Mouse (Mus musculus) midbrain, embryonic 11.5 days (tissue): ENCODE measurements around the gene Acbd5. TPM values are rescaled to one million over a fixed set of nuclear protein-coding genes. Genes with fewer than 3 reads are reported as not detected.
"Not testable (repeated sequence)": the region's sequence is repeated elsewhere in the genome, so short reads cannot be mapped to it uniquely, and the experiment has no call there.

Source experiments
- ATAC-seq: fragments of 200-750 bp; cut with Nextera tagmentation; 2 replicates; pipeline ENCODE4 v1.8.0; 2017; ENCODE audit warnings: moderate TSS enrichment, moderate library complexity; ENCODE audit not compliant: low FRiP score
- DNase-seq: peaks from one replicate; pipeline ENCODE4 v3.0.0; 2015; ENCODE audit warnings: low spot score; ENCODE audit errors: missing footprints
- H3K27ac ChIP-seq: fragments of 300-500 bp; sonication (generic); 2 replicates; pipeline ENCODE4 v1.5.1; 2014; ENCODE audit warnings: low read depth, low read length
- H3K27me3 ChIP-seq: fragments of 300-500 bp; sonication (generic); 2 replicates; pipeline ENCODE4 v1.6.1; 2014; ENCODE audit warnings: mild to moderate bottlenecking, low read length, moderate library complexity, mixed read lengths; ENCODE audit not compliant: control insufficient read depth, insufficient read depth
- H3K36me3 ChIP-seq: fragments of 300-500 bp; sonication (generic); 2 replicates; pipeline ENCODE4 v1.6.1; 2014; ENCODE audit warnings: mild to moderate bottlenecking, low read length, moderate library complexity, mixed read lengths; ENCODE audit not compliant: control insufficient read depth, insufficient read depth
- H3K4me1 ChIP-seq: fragments of 300-500 bp; sonication (generic); 2 replicates; pipeline ENCODE4 v1.6.1; 2014; ENCODE audit warnings: low read length; ENCODE audit not compliant: control insufficient read depth, insufficient read depth
- H3K4me2 ChIP-seq: fragments of 300-500 bp; sonication (generic); 2 replicates; pipeline ENCODE4 v1.6.1; 2014; ENCODE audit warnings: mild to moderate bottlenecking, moderate library complexity
- H3K4me3 ChIP-seq: fragments of 300-500 bp; sonication (generic); 2 replicates; pipeline ENCODE4 v1.5.1; 2014; ENCODE audit warnings: low read depth, low read length
- H3K9ac ChIP-seq: fragments of 300-500 bp; sonication (generic); 2 replicates; pipeline ENCODE4 v1.6.1; 2014; ENCODE audit warnings: low read length
- H3K9me3 ChIP-seq: fragments of 300-500 bp; sonication (generic); 2 replicates; pipeline ENCODE4 v1.6.1; 2016; ENCODE audit warnings: low read length; ENCODE audit not compliant: control insufficient read depth
- WGBS: fragments of 180-500 bp; shearing (Covaris S2); extraction: QIAGEN DNeasy Blood & Tissue Kit; methylation state at CpG from one replicate; pipeline ENCODE4 v1.1.7; 2014; 5-methylcytosine and 5-hydroxymethylcytosine counted together
- polyA plus RNA-seq: library from polyadenylated mRNA; unstranded; fragments of >200 nt; fragmentation: Nextera tagmentation; extraction: Ambion mirVana; gene quantifications from 2 replicates; pipeline ENCODE4 v1.2.1, GENCODE M21; 2014

The Acbd5 gene
- polyA plus RNA-seq, 1 experiment from 2014 or later = 42.2 TPM

DNA sequence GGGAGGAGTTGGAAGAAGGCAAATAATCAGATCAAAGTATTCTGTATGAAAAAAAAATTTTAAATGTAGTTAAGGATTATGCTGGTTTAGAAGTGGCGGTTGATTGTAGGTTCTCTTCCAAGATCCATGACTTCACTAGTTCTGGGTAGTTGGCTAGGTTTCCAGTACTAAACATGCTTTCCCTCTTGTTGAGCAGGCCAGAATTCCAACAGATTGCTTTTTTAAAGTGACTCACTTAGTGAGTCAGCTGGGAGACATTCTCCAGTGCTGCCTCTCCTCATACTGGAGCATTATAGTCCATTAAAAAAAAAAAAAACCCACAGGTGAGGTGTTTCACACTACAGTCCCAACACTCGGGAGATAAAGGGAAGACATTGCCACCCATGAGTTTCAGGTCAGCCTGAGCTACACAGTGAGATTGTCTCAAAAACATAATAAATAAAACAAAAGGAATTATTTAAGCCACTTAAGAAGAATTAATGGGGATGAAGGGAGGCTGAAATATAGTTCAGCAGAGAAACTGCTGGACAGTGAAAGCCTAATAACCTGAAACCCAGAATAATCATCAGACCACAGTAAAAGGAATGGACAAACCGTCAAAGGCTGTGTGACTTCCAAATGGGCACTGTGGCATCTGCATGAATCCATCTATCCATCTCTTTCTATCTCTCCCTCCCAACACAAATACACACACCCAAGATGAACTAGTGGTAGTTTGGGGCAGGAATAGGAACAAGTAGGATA is 33.1 kb upstream of the Acbd5 start:
- ATAC-seq (no peak), DNase-seq (peak; percentile 35)
- Histone ChIP-seq H3K9me3 (no peaks in the 10 kb centered on the region), H3K9ac (no peak overlapping the region), H3K36me3 (peaks cover under 1% of the 10 kb centered on the region; the same call in 1 of the 2 replicates), H3K4me3 (no peak overlapping the region), H3K27ac (no peak overlapping the region), H3K4me2 (no peak overlapping the region), H3K4me1 (peaks cover 4% of the 10 kb centered on the region), H3K27me3 (no peaks in the 10 kb centered on the region)
- 90% methylated on average over 3 of the region's 3 CpGs for WGBS

DNA sequence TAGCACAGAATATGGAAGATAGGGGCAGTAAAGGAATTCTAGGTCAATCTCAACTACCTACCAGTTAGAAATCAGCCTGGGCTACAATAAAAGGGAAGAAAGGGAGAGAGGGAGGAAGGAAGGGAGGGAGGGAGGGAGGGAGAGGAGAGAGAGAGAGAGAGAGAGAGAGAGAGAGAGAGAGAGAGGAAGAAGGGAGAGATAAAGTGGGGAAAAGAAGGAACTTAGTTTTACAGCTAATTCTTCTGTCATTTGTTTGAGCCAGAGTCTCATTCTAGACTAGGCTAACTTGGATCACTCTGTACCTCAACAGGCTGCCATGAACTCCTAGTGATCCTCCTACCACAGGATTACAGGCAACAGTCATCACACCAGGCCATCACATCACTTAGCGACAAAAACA is 32.5 kb upstream of the Acbd5 start:
- DNase-seq (no peak), ATAC-seq (no peak)
- Histone ChIP-seq H3K27ac (no peak overlapping the region), H3K36me3 (no peaks in the 10 kb centered on the region), H3K9ac (no peak overlapping the region), H3K9me3 (no peaks in the 10 kb centered on the region), H3K27me3 (no peaks in the 10 kb centered on the region), H3K4me2 (no peak overlapping the region), H3K4me3 (no peak overlapping the region), H3K4me1 (peaks cover 4% of the 10 kb centered on the region)
- 98% methylated on average over 1 of the region's 1 CpGs for WGBS

DNA sequence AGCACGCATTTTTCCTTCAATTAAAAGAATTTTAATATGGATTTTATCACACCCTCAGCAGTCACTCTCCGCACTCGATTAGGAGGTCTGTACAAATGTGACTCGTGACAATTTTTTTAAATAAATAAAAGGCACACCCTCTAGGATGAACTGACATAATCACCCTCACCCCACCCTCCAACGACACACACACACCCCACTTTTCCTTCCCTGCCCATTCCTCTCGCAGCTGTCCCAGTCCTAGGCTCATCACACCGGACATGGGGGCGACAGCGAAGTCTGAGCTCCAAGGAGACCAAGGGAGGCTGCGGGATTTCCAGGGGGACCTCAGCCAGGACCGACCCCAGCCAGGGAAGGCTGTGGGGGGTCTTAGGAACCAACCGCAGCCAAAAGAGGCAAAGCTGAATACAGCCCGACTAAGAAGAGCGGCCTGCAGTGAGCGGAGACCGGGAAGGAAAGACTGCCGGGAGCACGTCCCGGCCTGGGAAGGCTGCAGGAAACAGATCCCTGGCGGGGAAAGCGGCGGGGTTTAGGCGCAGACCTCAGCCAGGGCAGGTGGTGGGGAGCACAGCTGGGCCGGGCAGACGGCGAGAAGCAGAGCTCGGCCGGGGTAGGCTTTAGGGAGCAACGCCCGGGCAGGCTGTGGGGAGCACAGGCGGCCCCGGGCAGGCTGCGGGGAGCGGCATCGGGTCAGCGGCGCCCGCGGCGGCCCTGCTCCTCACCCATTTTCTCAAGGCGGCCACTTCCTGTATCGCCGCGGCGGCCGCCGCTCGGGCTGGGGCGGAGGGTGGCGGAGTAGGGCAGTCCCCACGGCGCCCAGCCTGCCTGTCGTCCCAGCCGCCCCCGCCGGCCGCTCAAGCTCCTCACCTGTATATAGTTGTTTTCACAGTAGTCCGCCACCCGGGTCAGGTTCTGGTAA is 28.6 kb upstream of the Acbd5 start:
- no peaks in the 10 kb centered on the region for H3K9me3 ChIP-seq
- H3K27ac ChIP-seq = peak overlapping the region; percentile 92
- H3K4me1 ChIP-seq = peaks cover 4% of the 10 kb centered on the region
- DNase-seq = peak; percentile 98
- no peaks in the 10 kb centered on the region for H3K36me3 ChIP-seq
- peak overlapping the region; percentile 77 for H3K4me2 ChIP-seq
- peak overlapping the region; percentile 77 for H3K4me3 ChIP-seq
- H3K27me3 ChIP-seq = no peaks in the 10 kb centered on the region
- peak overlapping the region; percentile 89 for H3K9ac ChIP-seq
- ATAC-seq = peak; percentile 89
- under 1% methylated on average over 56 of the region's 59 CpGs for WGBS

DNA sequence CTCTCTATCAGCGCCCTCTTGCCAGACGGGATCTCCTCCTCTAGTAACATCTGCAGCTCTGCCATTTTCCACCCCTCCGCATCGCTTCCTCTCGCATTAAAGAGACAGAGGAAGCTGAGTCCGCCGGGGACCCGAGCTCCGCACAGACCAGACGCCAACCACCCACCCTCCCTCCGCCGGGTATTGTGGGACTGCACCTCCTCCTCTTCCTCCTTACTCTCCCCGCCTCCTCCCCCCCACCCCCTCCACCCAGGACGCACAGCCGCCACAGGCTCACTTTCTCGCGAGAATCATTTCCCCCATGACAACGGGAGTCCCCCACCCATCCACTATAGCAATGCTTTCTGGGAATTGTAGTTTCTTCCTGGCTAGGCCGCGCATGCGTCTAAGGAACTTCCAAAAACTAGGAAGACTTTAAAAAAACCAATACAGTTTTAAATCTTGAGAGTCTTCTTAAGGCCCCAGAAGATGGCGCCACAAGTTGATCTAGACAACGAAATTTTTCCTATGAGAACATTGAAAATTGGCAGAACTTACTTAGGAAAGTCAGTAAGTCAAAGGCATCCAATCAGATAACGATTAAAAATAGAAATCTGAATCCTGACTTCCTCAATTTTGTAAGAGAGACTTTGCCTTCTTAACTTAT is 27.8 kb upstream of the Acbd5 start, which contains the start of gene Abi1:
TSS of gene Abi1 (minus strand) at position 241 of the 646 bp plus-strand sequence.
- H3K9ac ChIP-seq = peak within 1 kb of the TSS; percentile 89
- H3K36me3 ChIP-seq = no peaks in the 10 kb centered on the region
- DNase-seq = peak; percentile 99
- WGBS = 3% methylated on average over 24 of the region's 24 CpGs
- H3K9me3 ChIP-seq = no peaks in the 10 kb centered on the region
- peaks cover 4% of the 10 kb centered on the region for H3K4me1 ChIP-seq
- H3K4me2 ChIP-seq = peak within 1 kb of the TSS; percentile 77
- peak within 1 kb of the TSS; percentile 92 for H3K27ac ChIP-seq
- H3K4me3 ChIP-seq = peak within 1 kb of the TSS; percentile 77
- ATAC-seq = peak; percentile 97
- no peaks in the 10 kb centered on the region for H3K27me3 ChIP-seq

DNA sequence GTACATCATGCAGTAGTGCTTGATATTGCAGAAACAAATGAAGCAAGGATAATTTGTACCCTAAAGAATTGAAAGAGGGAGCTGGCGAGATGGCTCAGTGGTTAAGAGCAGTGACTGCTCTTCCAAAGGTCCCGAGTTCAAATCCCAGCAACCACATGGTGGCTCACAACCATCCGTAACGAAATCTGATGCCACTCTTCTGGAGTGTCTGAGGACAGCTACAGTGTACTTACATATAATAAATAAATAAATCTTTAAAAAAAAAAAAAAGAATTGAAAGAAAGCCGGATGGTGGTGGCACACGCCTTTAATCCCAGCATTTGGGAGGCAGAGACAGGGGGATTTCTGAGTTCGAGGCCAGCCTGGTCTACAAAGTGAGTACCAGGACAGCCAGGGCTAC is 27.3 kb upstream of the Acbd5 start:
- not testable (repeated sequence) for H3K4me3 ChIP-seq, H3K9ac ChIP-seq, H3K9me3 ChIP-seq, H3K27me3 ChIP-seq, H3K27ac ChIP-seq, H3K4me1 ChIP-seq, H3K36me3 ChIP-seq, H3K4me2 ChIP-seq, ATAC-seq, DNase-seq
- WGBS = 91% methylated on average over 7 of the region's 7 CpGs

DNA sequence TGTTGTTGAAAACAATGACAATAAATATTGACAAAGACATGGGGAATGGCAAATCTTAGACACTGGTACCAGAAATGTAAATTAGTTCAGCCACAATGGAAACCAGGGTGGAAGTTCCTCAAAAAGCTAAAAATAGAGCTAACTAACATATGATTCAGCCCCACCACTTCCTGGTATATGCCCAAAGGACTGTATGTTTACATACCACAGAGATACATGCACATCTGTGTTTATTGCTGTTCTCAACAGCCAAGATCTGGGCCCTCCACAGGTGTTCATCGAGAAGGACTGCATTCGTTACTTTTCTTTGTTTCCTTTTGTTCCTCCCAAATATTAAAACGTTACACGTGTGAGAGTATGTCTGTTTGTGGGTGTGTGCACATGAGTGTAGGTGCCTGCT is 26.5 kb upstream of the Acbd5 start:
- DNase-seq (peak; percentile 31), ATAC-seq (no peak)
- H3K9ac ChIP-seq = no peak overlapping the region
- no peaks in the 10 kb centered on the region for H3K36me3 ChIP-seq
- no peak overlapping the region for H3K27ac ChIP-seq
- no peak overlapping the region for H3K4me2 ChIP-seq
- no peaks in the 10 kb centered on the region for H3K27me3 ChIP-seq
- H3K9me3 ChIP-seq = no peaks in the 10 kb centered on the region
- H3K4me3 ChIP-seq = no peak overlapping the region
- 85% methylated on average over 4 of the region's 4 CpGs for WGBS
- peaks cover 4% of the 10 kb centered on the region for H3K4me1 ChIP-seq

DNA sequence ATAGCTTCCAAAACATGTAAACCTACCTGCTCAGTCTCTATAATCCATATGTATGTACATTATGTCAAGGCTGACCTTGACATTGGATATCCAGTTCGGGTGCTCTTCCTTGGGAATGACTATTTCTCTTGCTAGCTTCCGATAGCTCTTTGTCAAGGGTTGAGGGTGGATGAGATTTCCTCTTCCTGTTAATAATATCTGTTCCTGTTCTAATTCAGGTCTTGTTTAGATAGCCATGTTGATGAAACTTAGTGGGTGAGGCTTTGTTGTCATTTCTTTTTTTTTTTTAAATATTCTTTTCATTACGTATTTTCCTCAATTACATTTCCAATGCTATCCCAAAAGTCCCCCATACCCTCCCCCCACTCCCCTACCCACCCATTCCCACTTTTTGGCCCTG is 25.8 kb upstream of the Acbd5 start:
- 86% methylated on average over 3 of the region's 3 CpGs for WGBS
- Histone ChIP-seq H3K27ac (no peak overlapping the region), H3K4me1 (peaks cover 4% of the 10 kb centered on the region), H3K4me2 (no peak overlapping the region), H3K9ac (no peak overlapping the region), H3K9me3 (no peaks in the 10 kb centered on the region), H3K4me3 (no peak overlapping the region), H3K36me3 (no peaks in the 10 kb centered on the region), H3K27me3 (no peaks in the 10 kb centered on the region)
- DNase-seq = peak; percentile 47
- no peak for ATAC-seq

DNA sequence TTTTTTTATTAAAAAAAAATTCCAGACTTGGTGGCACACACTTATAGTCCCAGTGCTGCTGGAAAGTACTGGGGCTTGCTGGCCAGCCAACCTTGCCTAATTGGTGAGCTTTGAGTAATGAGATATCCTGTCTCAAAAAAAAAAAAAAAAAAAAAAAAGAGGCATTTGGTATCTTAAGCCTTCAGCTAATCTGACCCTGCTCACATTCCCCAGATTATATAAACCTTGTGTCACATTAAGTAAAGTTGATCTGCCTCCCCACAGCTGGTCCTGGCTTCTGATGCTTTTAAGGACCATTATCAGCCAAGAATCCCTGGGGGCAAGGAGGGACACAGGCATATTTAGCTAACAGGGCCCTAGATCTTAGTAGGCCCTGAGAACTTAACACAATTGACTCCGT is 22.3 kb upstream of the Acbd5 start:
- DNase-seq (peak; percentile 37), ATAC-seq (no peak)
- H3K36me3 ChIP-seq = no peaks in the 10 kb centered on the region
- no peak overlapping the region for H3K4me2 ChIP-seq
- H3K27me3 ChIP-seq = no peaks in the 10 kb centered on the region
- no peak overlapping the region for H3K27ac ChIP-seq
- no peaks in the 10 kb centered on the region for H3K9me3 ChIP-seq
- H3K4me3 ChIP-seq = no peak overlapping the region
- 63% methylated on average over 1 of the region's 1 CpGs for WGBS
- H3K9ac ChIP-seq = no peak overlapping the region
- no peaks in the 10 kb centered on the region for H3K4me1 ChIP-seq

DNA sequence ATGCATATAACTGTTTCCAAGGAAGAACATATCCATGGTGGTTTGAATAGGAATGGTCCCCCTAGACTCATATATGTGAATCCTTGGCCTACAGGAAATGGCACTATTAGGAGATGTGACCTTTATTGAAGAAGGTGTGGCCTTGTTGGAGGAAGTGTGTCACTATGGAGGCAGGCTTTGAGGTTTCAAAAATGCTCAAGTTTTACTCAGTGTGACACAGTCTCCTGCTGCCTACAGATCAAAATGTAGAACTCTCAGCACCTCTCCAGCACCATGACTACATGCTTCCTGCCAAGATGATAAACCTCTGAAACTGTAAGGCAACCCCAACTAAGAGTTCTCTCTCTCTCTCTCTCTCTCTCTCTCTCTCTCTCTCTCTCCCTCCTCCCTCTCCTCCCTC is 20.0 kb upstream of the Acbd5 start:
- Histone ChIP-seq H3K4me3 (no peak overlapping the region), H3K4me2 (no peak overlapping the region), H3K4me1 (no peaks in the 10 kb centered on the region), H3K27me3 (no peaks in the 10 kb centered on the region), H3K9me3 (no peaks in the 10 kb centered on the region), H3K9ac (no peak overlapping the region), H3K36me3 (no peaks in the 10 kb centered on the region), H3K27ac (no peak overlapping the region)
- no peak for DNase-seq
- no peak for ATAC-seq
